In the genomic region with DNA sequence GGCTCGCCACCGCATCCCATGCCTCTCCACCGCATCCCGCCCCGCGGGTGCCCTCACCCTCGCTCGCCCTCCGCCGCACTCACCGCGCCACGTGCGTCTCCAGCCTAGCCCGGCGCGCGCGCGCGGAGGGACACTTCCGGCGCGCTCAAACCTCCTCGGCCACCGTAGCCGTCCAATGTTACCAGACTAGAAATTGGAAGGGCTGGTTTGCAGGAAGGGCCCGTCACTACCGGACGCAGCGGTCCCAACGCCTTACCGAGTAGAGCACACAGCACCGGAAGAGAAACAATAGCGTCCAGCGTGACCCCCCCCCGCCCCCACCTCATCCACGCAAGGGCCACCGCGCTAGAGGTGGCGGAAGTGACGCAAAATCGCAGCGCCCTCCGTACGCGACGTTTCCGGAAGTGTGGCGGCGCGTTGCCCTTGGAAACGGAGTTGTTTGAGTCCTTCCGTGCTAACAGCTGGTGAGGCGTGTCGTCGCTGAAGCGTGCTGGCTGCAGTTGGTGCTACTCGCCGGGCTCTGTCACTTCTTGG, we compare ENCODE assay signal across 8 mouse cellular contexts. TPM values are rescaled to one million over a fixed set of nuclear protein-coding genes. Genes with fewer than 3 reads are reported as not detected.
DNase-seq lines count a peak whose midpoint lies in the region; ATAC-seq lines count a peak whose summit lies in the region.

Gene Gar1, minus strand, starts transcription at position 362 of the 534 bp plus-strand sequence.

- no peaks in the 10 kb centered on the region for H3K36me3 ChIP-seq in hindbrain, embryonic 11.5 days (ENCODE audit: control insufficient read depth, insufficient read depth, low read length)

- H3K9me3 ChIP-seq in hindbrain, embryonic 11.5 days (ENCODE audit: control insufficient read depth, low read length), result no peaks in the 10 kb centered on the region

- H3K4me2 ChIP-seq in hindbrain, embryonic 11.5 days (replicated peaks; ENCODE audit: low read depth, low read length), result peak within 1 kb of the TSS; percentile 46

- peak within 1 kb of the TSS; percentile 81 for H3K9ac ChIP-seq in hindbrain, embryonic 11.5 days (ENCODE audit: low read depth, low read length)

- WGBS in hindbrain, embryonic 11.5 days, result under 1% methylated on average over 56 of the region's 60 CpGs

- peak; percentile 96 for DNase-seq in Muller cell, postnatal 12 days (ENCODE audit: inconsistent ontology term)
- DNase-seq in cerebellum, adult 9-11 months, result peak; percentile 96
- peak; percentile 91 to 97 for DNase-seq in frontal cortex, adult 2 months (ENCODE audit: extremely low spot score in 1 of 2, low spot score in 1 of 2)
- DNase-seq in hindbrain, embryonic 11.5 days (ENCODE audit: low spot score), result peak; percentile 99
- DNase-seq in layer of hippocampus, postnatal 10 days (ENCODE audit: low spot score in 2 of 2), result peak; percentile 93 to 94
- DNase-seq in lung, postnatal 10 days, result peak; percentile 98
- DNase-seq in ovary, postnatal 36 days (ENCODE audit: low spot score), result peak; percentile 92
- DNase-seq in thymus, postnatal 25 days, result peak; percentile 93

- H3K4me1 ChIP-seq in hindbrain, embryonic 11.5 days (replicated peaks; ENCODE audit: control insufficient read depth, insufficient read depth, low read length), result peaks cover 4% of the 10 kb centered on the region

- peak within 1 kb of the TSS; percentile 96 for H3K4me3 ChIP-seq in hindbrain, embryonic 11.5 days (ENCODE audit: low read depth, low read length)

- no peaks in the 10 kb centered on the region for H3K27me3 ChIP-seq in hindbrain, embryonic 11.5 days (ENCODE audit: control insufficient read depth, insufficient read depth, low read length)

- ATAC-seq in hindbrain, embryonic 11.5 days (ENCODE audit: low FRiP score), result peak; percentile 96

- peak within 1 kb of the TSS; percentile 90 for H3K27ac ChIP-seq in hindbrain, embryonic 11.5 days (ENCODE audit: low read depth, low read length)

RNA-seq across cellular contexts. Expression of gene Gar1, which starts in this region (rescaled TPM):
- polyA plus RNA-seq in frontal cortex, adult 2 months (2012; rRNA removed), result 53.9 and 54.8 TPM in 2 replicates
- polyA plus RNA-seq in hindbrain, embryonic 11.5 days (2014; fragmentation: Nextera tagmentation; extraction: Ambion mirVana), result 36.9 and 44.4 TPM in 2 replicates
- 10 to 100 TPM; 52.7 to 58.6 TPM for total RNA-seq in layer of hippocampus, postnatal 10 days (2021)

Comparison
In these comparisons a context has a peak if more than half of its experiments do, and no peak if none do; other contexts are left out.
1. Peak in every context shown above with its lines: DNase-seq, ATAC-seq, H3K4me3 ChIP-seq and H3K27ac ChIP-seq.